Mouse (Mus musculus) CH12.LX (cell line): ENCODE results near the gene Anp32e. TPM values are rescaled to one million over a fixed set of nuclear protein-coding genes. Genes with fewer than 3 reads are reported as not detected.

Experiments used
- DNase-seq: peaks from one replicate; pipeline ENCODE4 v3.0.0-alpha.2; 2013; ENCODE audit errors: extremely low read depth
- H3K27ac ChIP-seq: 2 replicates; pipeline ENCODE4 v1.5.1; 2012; ENCODE audit warnings: low read depth, mild to moderate bottlenecking, control low read depth, moderate library complexity; ENCODE audit not compliant: insufficient read depth
- H3K27me3 ChIP-seq: replicated peaks from 2 replicates; pipeline ENCODE3; 2012; ENCODE audit warnings: inconsistent platforms
- H3K36me3 ChIP-seq, 2 experiments: replicated peaks in 1 of 2; 2 replicates each; pipeline versions ENCODE3 to v1.6.1; 2012; ENCODE audit warnings: inconsistent platforms in 1 of 2, low read length in 1 of 2, mild to moderate bottlenecking in 1 of 2, mixed read lengths in 1 of 2, moderate library complexity in 1 of 2; ENCODE audit not compliant: control insufficient read depth in 1 of 2, insufficient read depth in 1 of 2
- H3K4me1 ChIP-seq, 2 experiments: 2 replicates each; pipeline ENCODE4 v1.6.1; 2012; ENCODE audit warnings: inconsistent platforms in 1 of 2, moderate library complexity in 1 of 2; ENCODE audit not compliant: insufficient read depth in 2 of 2, control insufficient read depth in 1 of 2
- H3K4me2 ChIP-seq: 2 replicates; pipeline ENCODE4 v1.6.1; 2012; ENCODE audit warnings: low read depth, mild to moderate bottlenecking, control low read depth; ENCODE audit not compliant: poor library complexity, insufficient read depth, severe bottlenecking
- H3K4me3 ChIP-seq, 3 experiments: fragments of 150-350 bp in 1 of 3; sonication (generic) in 1 of 3; replicated peaks in 1 of 3; 2 replicates each; pipeline versions ENCODE3 to v1.5.1; 2011 to 2012; ENCODE audit warnings: low read depth in 2 of 3, low read length in 2 of 3, mild to moderate bottlenecking in 2 of 3, moderate library complexity in 2 of 3, control low read depth in 1 of 3, improper control_type of control experiment in 1 of 3, inconsistent platforms in 1 of 3, mixed read lengths in 1 of 3; ENCODE audit not compliant: poor library complexity in 1 of 3
- H3K79me2 ChIP-seq: replicated peaks from 2 replicates; pipeline ENCODE4 v1.6.1; 2012; ENCODE audit warnings: mild to moderate bottlenecking, moderate library complexity; ENCODE audit not compliant: control insufficient read depth, poor library complexity, insufficient read depth, severe bottlenecking; ENCODE audit errors: extremely low read depth
- H3K9ac ChIP-seq: 2 replicates; pipeline ENCODE4 v1.6.1; 2012; ENCODE audit warnings: low read depth, mild to moderate bottlenecking, control low read depth, moderate library complexity; ENCODE audit not compliant: insufficient read depth
- H3K9me3 ChIP-seq: replicated peaks from 2 replicates; pipeline ENCODE3; 2012; ENCODE audit warnings: low read length, inconsistent platforms, mixed read lengths
- CHD1 ChIP-seq: IDR thresholded peaks from 2 replicates; pipeline ENCODE4 v1.6.1; 2012; ENCODE audit warnings: low read depth, low read length, improper control_type of control experiment, inconsistent platforms
- E2F4 ChIP-seq: IDR thresholded peaks from 2 replicates; pipeline ENCODE4 v1.6.1; 2011; ENCODE audit warnings: low read depth, low read length, improper control_type of control experiment; ENCODE audit not compliant: insufficient replicate concordance
- ELF1 ChIP-seq: IDR thresholded peaks from 2 replicates; pipeline ENCODE4 v1.6.1; 2014; ENCODE audit warnings: low read depth, mild to moderate bottlenecking, inconsistent platforms, low read length, improper control_type of control experiment
- HCFC1 ChIP-seq: IDR thresholded peaks from 2 replicates; pipeline ENCODE4 v1.6.1; 2012; ENCODE audit warnings: low read depth, mild to moderate bottlenecking, inconsistent platforms, low read length, improper control_type of control experiment
- IRF4 ChIP-seq: IDR thresholded peaks from 2 replicates; pipeline ENCODE4 v1.6.1; 2014; ENCODE audit warnings: low read depth, mild to moderate bottlenecking, inconsistent platforms, low read length, improper control_type of control experiment
- MAFK ChIP-seq: IDR thresholded peaks from 2 replicates; pipeline ENCODE4 v1.6.1; 2011; ENCODE audit warnings: low read length, improper control_type of control experiment; ENCODE audit not compliant: insufficient replicate concordance
- MAX ChIP-seq: IDR thresholded peaks from 2 replicates; pipeline ENCODE4 v1.6.1; 2011; ENCODE audit warnings: low read length, improper control_type of control experiment
- MAZ ChIP-seq: IDR thresholded peaks from 2 replicates; pipeline ENCODE4 v1.6.1; 2012; ENCODE audit warnings: low read depth, mild to moderate bottlenecking, inconsistent platforms, low read length, improper control_type of control experiment, moderate library complexity
- MEF2A ChIP-seq: IDR thresholded peaks from 2 replicates; pipeline ENCODE4 v1.6.1; 2014; ENCODE audit warnings: low read depth, mild to moderate bottlenecking, inconsistent platforms, low read length, improper control_type of control experiment, borderline replicate concordance
- MXI1 ChIP-seq: IDR thresholded peaks from 2 replicates; pipeline ENCODE4 v1.6.1; 2011; ENCODE audit warnings: mild to moderate bottlenecking, low read depth, low read length, improper control_type of control experiment
- MYC ChIP-seq: IDR thresholded peaks from 2 replicates; pipeline ENCODE4 v1.6.1; 2011; ENCODE audit warnings: low read depth, mild to moderate bottlenecking, improper control_type of control experiment, low read length
- NELFE ChIP-seq: IDR thresholded peaks from 2 replicates; pipeline ENCODE4 v1.6.1; 2011; ENCODE audit warnings: low read depth, low read length, improper control_type of control experiment
- POLR2A ChIP-seq: IDR thresholded peaks from 2 replicates; pipeline ENCODE4 v1.6.1; 2011; ENCODE audit warnings: low read depth, mild to moderate bottlenecking, improper control_type of control experiment, low read length
- RCOR1 ChIP-seq: conservative IDR thresholded peaks from 2 replicates; pipeline ENCODE4 v1.6.1; 2012; ENCODE audit warnings: low read depth, mild to moderate bottlenecking, inconsistent platforms, low read length, improper control_type of control experiment
- SMC3 ChIP-seq: IDR thresholded peaks from 2 replicates; pipeline ENCODE4 v1.6.1; 2011; ENCODE audit warnings: low read depth, low read length, improper control_type of control experiment
- UBTF ChIP-seq: IDR thresholded peaks from 2 replicates; pipeline ENCODE4 v1.6.1; 2012; ENCODE audit warnings: low read depth, mild to moderate bottlenecking, inconsistent platforms, low read length, improper control_type of control experiment, moderate library complexity
- USF1 ChIP-seq: IDR thresholded peaks from 2 replicates; pipeline ENCODE4 v1.6.1; 2014; ENCODE audit warnings: low read depth, mild to moderate bottlenecking, inconsistent platforms, low read length, improper control_type of control experiment
- ZC3H11A ChIP-seq: IDR thresholded peaks from 2 replicates; pipeline ENCODE4 v1.6.1; 2012; ENCODE audit warnings: low read depth, mild to moderate bottlenecking, inconsistent platforms, low read length, improper control_type of control experiment
- ZKSCAN1 ChIP-seq: IDR thresholded peaks from 2 replicates; pipeline ENCODE4 v1.6.1; 2012; ENCODE audit warnings: low read depth, inconsistent platforms, low read length, improper control_type of control experiment, borderline replicate concordance
- dilution Hi-C: fragments of 300-500 bp; cut with MboI; formaldehyde crosslinking; loops from 2 replicates; pipeline ENCODE4 v1.14.3; 2020; ENCODE audit warnings: low sequenced_read_pairs; ENCODE audit not compliant: extremely low pct_unique_long_range_greater_than_20kb, extremely low pct_ligation_motif_present
- in situ Hi-C: fragments of 300-500 bp; cut with MboI; formaldehyde crosslinking; loops from 3 replicates; pipeline ENCODE4 v1.14.3; 2019; ENCODE audit warnings: low sequenced_read_pairs, low pct_ligation_motif_present, low pct_unique_long_range_greater_than_20kb, mixed read lengths
- polyA plus RNA-seq: library from polyadenylated mRNA; unstranded; fragments of >175 nt; gene quantifications from 2 replicates; pipeline ENCODE4 v1.2.1, GENCODE M21; 2012; ENCODE audit warnings: low read depth; ENCODE audit not compliant: insufficient read length
- total RNA-seq, 2 experiments: library from RNA; depleted of rRNA; stranded (reverse); fragments of 300-350 nt in 1 of 2; fragments of >200 nt in 1 of 2; gene quantifications; 2 replicates each; pipeline ENCODE4 v1.2.3; 2012 to 2014

The Anp32e gene
- total and polyA plus RNA-seq, 3 experiments, result 74.2 to 439 (median 85.2) TPM

DNA sequence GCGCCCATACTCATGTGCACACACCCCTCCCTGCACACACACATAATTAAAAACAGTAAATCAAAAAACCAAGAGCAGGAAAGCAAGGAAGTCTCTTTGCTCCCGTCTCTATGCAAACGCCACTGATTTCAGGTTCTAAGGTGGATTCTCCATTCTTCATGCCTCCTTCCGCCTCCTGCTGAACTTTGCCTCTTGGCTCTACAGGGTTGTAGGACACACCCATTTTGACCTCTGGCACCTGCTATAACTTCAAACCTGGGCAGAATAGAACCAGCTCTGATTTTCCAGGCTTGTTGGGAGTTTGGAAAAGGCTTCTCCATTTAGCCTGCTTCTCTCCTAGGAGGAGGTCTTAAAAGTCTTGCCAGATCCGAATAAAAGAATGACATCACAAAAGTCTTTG lies 44.6 kb upstream of the Anp32e start:
- dilution Hi-C loops, result no loop called here
- Histone ChIP-seq H3K79me2 (no peaks in the 10 kb centered on the region), H3K4me1 (peaks cover 8 to 16% of the 10 kb centered on the region in 2 experiments; a peak in 3 of 4 replicates), H3K9me3 (peaks cover 8% of the 10 kb centered on the region)
- TF ChIP-seq MAX (no peak), MXI1 (no peak), E2F4 (no peak), SMC3 (no peak), UBTF (no peak), CHD1 (no peak), HCFC1 (no peak)
- TF ChIP-seq, all 38 proteins: peak for 0
- Histone ChIP-seq H3K27me3 (no peaks in the 10 kb centered on the region), H3K4me2 (no peak overlapping the region), H3K9ac (no peak overlapping the region), H3K27ac (no peak overlapping the region), H3K36me3 (peaks cover 37 to 81% of the 10 kb centered on the region in 2 experiments), H3K4me3 (no peak overlapping the region)
- no peak for DNase-seq
- in situ Hi-C loops, result no loop called here

GRCm38 (mm10) chr3:95887596-95887995 lies 41.5 kb upstream of the Anp32e start:
- dilution Hi-C loops, result no loop called here
- Histone ChIP-seq H3K79me2 (peaks cover 6% of the 10 kb centered on the region; the same call in 1 of the 2 replicates), H3K4me1 (peaks cover 11 to 44% of the 10 kb centered on the region in 2 experiments; a peak in 3 of 4 replicates)
- in situ Hi-C loops, result no loop called here
- no peak for DNase-seq
- no peak for TF ChIP-seq MYC
- no peak for TF ChIP-seq MAFK
- TF ChIP-seq USF1, result no peak
- TF ChIP-seq POLR2A, result no peak
- no peak for TF ChIP-seq IRF4
- no peak for TF ChIP-seq MAZ
- no peak for TF ChIP-seq ZC3H11A
- TF ChIP-seq ELF1, result no peak
- no peak for TF ChIP-seq ZKSCAN1
- no peak for TF ChIP-seq RCOR1
- TF ChIP-seq MEF2A, result no peak
- no peak for TF ChIP-seq CHD1
- TF ChIP-seq NELFE, result no peak
- TF ChIP-seq, all 38 proteins: peak for 0
- Histone ChIP-seq H3K27me3 (no peaks in the 10 kb centered on the region), H3K4me3 (no peak overlapping the region), H3K9me3 (peaks cover under 1% of the 10 kb centered on the region), H3K36me3 (peaks cover 20 to 61% of the 10 kb centered on the region in 2 experiments), H3K27ac (no peak overlapping the region), H3K4me2 (no peak overlapping the region), H3K9ac (no peak overlapping the region)
